Mouse (Mus musculus) kidney, postnatal 36 days (tissue): ENCODE results near the gene Zcchc8.
"Not testable (repeated sequence)": the region's sequence is repeated elsewhere in the genome, so short reads cannot be mapped to it uniquely, and the experiment has no call there.

ENCODE experiments used
- DNase-seq, 2 experiments: peaks; one replicate each; pipeline ENCODE4 v3.0.0; 2021 to 2022; ENCODE audit warnings: mixed read lengths in 2 of 2

Gene Zcchc8

GRCm38 (mm10) chr5:123720328-123721311, at the start of gene Zcchc8:
Zcchc8 (minus strand) TSS chr5:123721100.
- peak; percentile 94 to 96 for DNase-seq

- not testable (repeated sequence) for DNase-seq
These were observed 45.6 kb upstream of the Zcchc8 start for GRCm38 (mm10) chr5:123766455-123766854.

- DNase-seq = no peak
These were observed 44.6 kb upstream of the Zcchc8 start for GRCm38 (mm10) chr5:123765506-123765905.

- peak; percentile 98 to 100 for DNase-seq
These were observed 28.5 kb upstream of the Zcchc8 start, which contains the start of the genes Rsrc2 and Kntc1 for GRCm38 (mm10) chr5:123749065-123750064. Rsrc2 (minus strand) TSS chr5:123749414. Kntc1 (plus strand) TSS chr5:123749716.

- DNase-seq = peak in 1 of 2 experiments; percentile 12
These were observed 27.6 kb upstream of the Zcchc8 start for GRCm38 (mm10) chr5:123748339-123749064.

- DNase-seq = no peak
These were observed 26.7 kb upstream of the Zcchc8 start for GRCm38 (mm10) chr5:123747604-123748003.

- DNase-seq = no peak
These were observed 25.4 kb upstream of the Zcchc8 start for GRCm38 (mm10) chr5:123746253-123746652.

- no peak for DNase-seq
These were observed 23.5 kb upstream of the Zcchc8 start for GRCm38 (mm10) chr5:123744358-123744757.

- DNase-seq = no peak
These were observed 10.1 kb upstream of the Zcchc8 start for GRCm38 (mm10) chr5:123730981-123731380.

GRCm38 (mm10) chr5:123723816-123724215, 2.9 kb upstream of the Zcchc8 start:
- not testable (repeated sequence) for DNase-seq

GRCm38 (mm10) chr5:123714622-123715021, 6.3 kb downstream of the Zcchc8 start:
- DNase-seq = no peak

GRCm38 (mm10) chr5:123713782-123714181, 7.1 kb downstream of the Zcchc8 start:
- no peak for DNase-seq

- DNase-seq = peak; percentile 35 to 49
These were observed 11.3 kb downstream of the Zcchc8 start for GRCm38 (mm10) chr5:123709571-123709970.

- peak; percentile 8 to 49 for DNase-seq
These were observed 12.3 kb downstream of the Zcchc8 start for GRCm38 (mm10) chr5:123708598-123708997.

- DNase-seq = peak; percentile 76 to 84
These were observed 20.3 kb downstream of the Zcchc8 start for GRCm38 (mm10) chr5:123700625-123701024.

GRCm38 (mm10) chr5:123699198-123699597, 21.7 kb downstream of the Zcchc8 start:
- peak; percentile 76 to 91 for DNase-seq

GRCm38 (mm10) chr5:123696961-123697360, 23.9 kb downstream of the Zcchc8 start:
- no peak for DNase-seq

GRCm38 (mm10) chr5:123696244-123696643, 24.7 kb downstream of the Zcchc8 start:
- DNase-seq = no peak

GRCm38 (mm10) chr5:123694468-123694867, 26.4 kb downstream of the Zcchc8 start:
- DNase-seq = no peak

GRCm38 (mm10) chr5:123684221-123685144, 36.4 kb downstream of the Zcchc8 start, which contains the start of gene Clip1:
Clip1 (minus strand) TSS chr5:123684618.
- DNase-seq = peak; percentile 66 to 85
